Mouse (Mus musculus) spleen, adult 2 months (tissue): ENCODE data around the gene Cpm. TPM values are rescaled to one million over a fixed set of nuclear protein-coding genes. Genes with fewer than 3 reads are reported as not detected.

ENCODE experiments used
- DNase-seq, 2 experiments: peaks; one replicate each; pipeline versions ENCODE4 v3.0.0 to v3.0.0-alpha.2; 2012 to 2021; ENCODE audit warnings: low spot score in 2 of 2, low read depth in 1 of 2
- H3K27ac ChIP-seq: fragments of 200-500 bp; 2 replicates; pipeline ENCODE4 v1.5.1; 2012; ENCODE audit warnings: low read length, inconsistent platforms; ENCODE audit not compliant: insufficient read depth
- H3K27me3 ChIP-seq: fragments of 200-500 bp; 2 replicates; pipeline ENCODE4 v1.6.1; 2012; ENCODE audit warnings: mild to moderate bottlenecking, moderate library complexity, low read length, inconsistent platforms; ENCODE audit not compliant: control insufficient read depth, insufficient read depth
- H3K36me3 ChIP-seq: fragments of 200-500 bp; 2 replicates; pipeline ENCODE4 v1.6.1; 2012; ENCODE audit warnings: mild to moderate bottlenecking, low read length, inconsistent platforms; ENCODE audit not compliant: control insufficient read depth, insufficient read depth
- H3K4me1 ChIP-seq: fragments of 200-500 bp; 2 replicates; pipeline ENCODE4 v1.6.1; 2011; ENCODE audit warnings: inconsistent platforms; ENCODE audit not compliant: control insufficient read depth, insufficient read depth, insufficient read length
- H3K4me3 ChIP-seq: fragments of 200-500 bp; 2 replicates; pipeline ENCODE4 v1.5.1; 2011; ENCODE audit warnings: mild to moderate bottlenecking, inconsistent platforms; ENCODE audit not compliant: insufficient read depth, insufficient read length; ENCODE audit errors: extremely low read depth
- CTCF ChIP-seq: fragments of 200-500 bp; IDR thresholded peaks from 2 replicates; pipeline ENCODE4 v1.5.1; 2011; ENCODE audit warnings: mild to moderate bottlenecking, inconsistent platforms; ENCODE audit not compliant: insufficient read depth, insufficient read length, insufficient replicate concordance; ENCODE audit errors: extremely low read depth
- POLR2A ChIP-seq: fragments of 200-500 bp; IDR thresholded peaks from 2 replicates; pipeline ENCODE4 v1.6.1; 2011; ENCODE audit warnings: low read depth, low read length, inconsistent platforms
- WGBS: fragments of 180-500 bp; shearing (Covaris S2); methylation state at CpG from one replicate; pipeline ENCODE4 v1.1.7; 2018; 5-methylcytosine and 5-hydroxymethylcytosine counted together
- polyA plus RNA-seq: library from polyadenylated mRNA; depleted of rRNA; stranded (reverse); fragments of >200 nt; gene quantifications from 2 replicates; pipeline ENCODE4 v1.2.3, GENCODE M21; 2012; rRNA removed

Gene Cpm
- polyA plus RNA-seq: 10.1 and 19.0 TPM in 2 replicates

DNA sequence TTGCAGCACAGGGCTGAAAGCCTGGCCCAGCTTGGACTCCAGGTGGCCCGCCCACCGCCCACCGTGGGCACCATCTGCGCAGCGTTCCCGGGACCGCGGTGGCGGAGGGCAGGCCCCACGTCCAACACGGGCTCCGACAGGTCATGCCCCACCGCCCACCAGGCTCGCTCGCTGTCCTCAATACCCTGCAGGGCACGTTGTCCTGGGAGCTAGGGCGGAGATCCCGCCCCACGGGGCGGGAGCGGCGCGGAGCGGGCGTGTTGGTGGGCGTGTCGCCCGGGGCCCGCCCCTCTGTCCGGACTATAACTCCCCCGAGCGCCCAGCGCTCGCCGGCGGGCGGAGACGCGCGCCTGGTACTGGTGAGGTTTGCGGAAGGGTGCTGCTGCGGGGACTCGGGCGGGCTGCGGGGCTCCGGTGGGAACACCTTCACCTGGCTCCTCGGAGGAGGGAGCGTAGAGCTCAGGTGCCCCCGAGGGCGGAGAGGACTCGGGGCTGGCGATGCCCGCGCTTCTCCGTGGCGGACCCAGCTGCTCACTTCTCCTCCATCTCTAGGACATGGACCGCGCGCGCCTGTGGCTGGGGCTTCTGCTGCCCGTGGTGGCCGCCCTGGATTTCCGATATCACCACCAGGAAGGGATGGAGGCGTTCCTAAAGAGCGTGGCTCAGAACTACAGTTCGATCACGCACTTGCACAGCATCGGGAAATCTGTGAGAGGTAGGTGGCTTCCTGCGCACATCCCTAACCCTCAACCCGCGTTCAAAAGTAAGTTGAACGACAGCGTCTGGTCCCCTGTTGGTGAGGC is at the start of gene Cpm:
Gene Cpm, plus strand, starts transcription at position 332 of the 803 bp plus-strand sequence.
- WGBS: under 1% methylated on average over 72 of the region's 73 CpGs
- Histone ChIP-seq H3K4me1 (peaks cover 16% of the 10 kb centered on the region), H3K36me3 (peaks cover 1% of the 10 kb centered on the region; the same call in 1 of the 2 replicates), H3K27me3 (no peaks in the 10 kb centered on the region), H3K4me3 (peak within 1 kb of the TSS; percentile 89), H3K27ac (peak within 1 kb of the TSS; percentile 77)
- DNase-seq: peak; percentile 56 to 85
- TF ChIP-seq CTCF (no peak), POLR2A (peak; percentile 99)

DNA sequence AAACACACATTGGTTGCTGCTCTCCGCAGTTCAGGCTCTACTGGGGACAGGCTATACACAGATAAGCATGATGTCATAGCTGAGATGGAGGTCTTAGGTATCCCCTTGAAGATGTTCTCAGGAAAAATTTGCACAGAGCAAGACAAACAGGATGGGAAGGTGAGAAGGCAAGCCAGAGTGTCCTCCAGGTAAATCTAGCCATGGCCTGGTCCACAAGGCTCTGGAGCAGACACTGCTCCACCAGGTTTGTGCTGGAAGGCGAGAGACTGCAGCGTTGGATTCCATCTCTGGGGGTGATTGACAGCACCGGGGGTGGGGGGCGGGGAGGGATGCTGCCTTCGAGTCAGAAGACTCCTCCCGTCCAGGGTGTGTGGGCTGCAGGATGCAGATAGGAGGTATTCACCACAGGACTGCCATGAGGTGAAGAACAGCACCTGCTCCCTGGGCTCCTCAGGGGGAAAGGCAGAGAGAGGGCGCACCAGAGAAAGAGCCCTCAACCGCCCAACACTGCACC is 49.5 kb upstream of the Cpm start:
- Histone ChIP-seq H3K27me3 (no peaks in the 10 kb centered on the region), H3K4me3 (no peak overlapping the region), H3K27ac (no peak overlapping the region), H3K4me1 (no peaks in the 10 kb centered on the region), H3K36me3 (no peaks in the 10 kb centered on the region)
- TF ChIP-seq CTCF (no peak), POLR2A (no peak)
- DNase-seq: no peak
- WGBS: 71% methylated on average over 9 of the region's 9 CpGs

DNA sequence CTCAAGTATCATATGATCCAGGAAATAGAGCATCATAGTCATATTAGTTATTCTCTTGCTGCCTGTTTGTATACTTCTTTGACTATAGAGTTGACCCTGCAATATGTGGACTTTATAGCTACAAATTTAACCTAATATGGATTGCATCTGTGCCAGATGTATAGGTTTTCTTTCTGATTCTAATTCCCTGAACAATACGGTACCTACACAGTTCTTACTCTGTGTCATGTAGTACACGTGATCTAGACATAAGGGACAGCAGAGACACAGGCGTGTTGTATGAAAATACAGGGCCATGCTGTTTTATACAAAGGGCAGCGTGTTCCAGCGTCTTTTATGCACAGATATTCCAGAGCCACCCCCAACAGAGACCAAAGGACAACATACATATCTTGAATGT is 48.9 kb upstream of the Cpm start:
- H3K4me3 ChIP-seq: no peak overlapping the region
- H3K27me3 ChIP-seq: no peaks in the 10 kb centered on the region
- no peak for TF ChIP-seq POLR2A
- no peak for TF ChIP-seq CTCF
- DNase-seq: no peak
- no peaks in the 10 kb centered on the region for H3K36me3 ChIP-seq
- H3K27ac ChIP-seq: no peak overlapping the region
- 96% methylated on average over 5 of the region's 5 CpGs for WGBS
- no peaks in the 10 kb centered on the region for H3K4me1 ChIP-seq

DNA sequence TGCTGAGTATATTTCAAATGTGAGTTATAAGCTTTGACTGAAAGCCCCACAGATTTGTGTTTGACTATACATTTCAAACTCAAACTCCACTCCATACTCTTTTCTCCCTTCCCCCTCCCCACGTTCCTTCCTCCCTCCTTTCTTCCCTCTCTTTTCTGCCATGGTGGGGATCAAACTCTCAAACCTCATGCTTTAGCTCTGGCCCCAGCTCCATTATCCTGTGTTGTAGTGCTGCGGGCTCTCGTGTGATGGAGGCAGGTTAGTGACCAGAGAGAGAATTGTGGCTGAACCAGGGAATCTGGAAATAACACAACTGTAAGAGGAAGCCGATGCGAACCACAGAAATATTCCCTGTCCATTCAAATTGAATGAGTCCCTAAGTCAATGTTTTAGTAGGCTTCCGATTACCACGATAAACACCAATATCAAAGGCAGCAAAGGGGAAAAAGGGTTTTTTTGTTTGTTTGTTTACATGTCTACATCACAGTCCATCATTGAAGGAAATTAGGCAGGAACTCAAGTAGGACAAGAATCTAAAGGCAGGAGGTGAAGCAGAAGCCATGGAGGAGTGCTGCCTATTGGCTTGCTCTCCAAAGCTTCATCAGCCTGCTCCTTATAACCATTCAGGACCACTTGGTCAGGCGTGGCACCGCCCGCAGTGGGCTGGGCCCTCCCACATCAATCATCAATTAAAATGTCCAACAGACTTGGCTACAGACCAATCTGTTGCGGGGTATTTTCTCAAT is 48.1 kb upstream of the Cpm start:
- H3K27ac ChIP-seq: no peak overlapping the region
- no peak overlapping the region for H3K4me3 ChIP-seq
- 93% methylated on average over 11 of the region's 11 CpGs for WGBS
- TF ChIP-seq POLR2A (no peak), CTCF (no peak)
- H3K27me3 ChIP-seq: no peaks in the 10 kb centered on the region
- no peak for DNase-seq
- no peaks in the 10 kb centered on the region for H3K36me3 ChIP-seq
- H3K4me1 ChIP-seq: no peaks in the 10 kb centered on the region

DNA sequence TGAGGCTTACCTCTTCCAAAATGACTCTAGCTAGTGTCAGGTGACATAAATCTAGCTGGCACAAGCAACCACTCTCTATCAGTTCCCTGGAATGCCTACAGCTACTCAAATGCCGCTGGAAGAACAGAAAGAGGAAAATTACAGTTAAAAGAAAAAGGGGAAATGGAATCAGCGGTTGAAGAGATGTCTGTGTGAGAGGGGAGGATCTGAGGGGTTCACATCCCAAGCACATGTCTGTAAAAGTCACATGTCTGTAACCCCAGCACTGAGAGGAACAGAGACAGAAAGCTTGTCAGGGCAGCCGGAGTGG is 47.6 kb upstream of the Cpm start:
- DNase-seq: no peak
- Histone ChIP-seq H3K27ac (no peak overlapping the region), H3K4me1 (no peaks in the 10 kb centered on the region), H3K4me3 (no peak overlapping the region), H3K36me3 (no peaks in the 10 kb centered on the region), H3K27me3 (no peaks in the 10 kb centered on the region)
- TF ChIP-seq CTCF (no peak), POLR2A (no peak)
- 82% methylated on average over 3 of the region's 3 CpGs for WGBS

DNA sequence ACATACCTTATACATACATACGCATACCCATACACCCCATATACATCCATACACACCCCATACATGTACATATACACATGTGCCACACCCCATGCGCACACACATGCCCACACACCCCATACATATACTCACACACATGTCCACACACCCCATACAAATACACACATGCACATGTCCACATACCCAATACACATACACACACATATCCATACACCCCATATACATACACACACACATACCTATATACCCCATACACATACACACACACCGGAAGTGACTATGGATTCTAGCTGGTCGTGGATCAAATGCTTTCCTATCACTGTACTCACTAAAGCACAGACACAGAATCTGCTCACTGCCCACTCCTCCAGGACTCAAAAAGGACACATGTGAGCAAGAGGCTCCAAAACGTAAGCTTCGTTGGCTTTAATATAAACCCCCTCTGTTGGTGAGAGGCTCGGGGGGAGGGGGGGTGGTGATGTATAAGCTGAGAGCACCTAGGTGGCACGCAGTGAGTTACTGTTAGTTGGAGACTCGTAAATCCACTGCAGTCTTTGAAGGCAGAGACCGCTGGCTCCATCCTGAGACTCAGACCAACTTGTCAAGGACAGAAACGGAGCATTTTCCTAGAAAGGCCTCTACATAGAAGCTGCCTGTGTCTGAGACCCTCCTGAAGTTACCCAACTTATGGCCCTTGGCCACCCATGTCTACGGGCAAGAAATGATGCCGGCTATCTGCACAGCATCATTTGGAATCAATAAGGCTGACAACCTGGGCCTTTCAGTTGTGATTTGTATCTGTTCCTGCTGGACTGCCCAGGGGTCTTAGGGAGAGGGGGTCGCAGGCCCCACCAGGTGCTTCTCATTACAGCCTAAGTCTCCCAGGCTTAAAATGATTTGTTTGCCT is 45.9 kb upstream of the Cpm start:
- H3K4me1 ChIP-seq: no peaks in the 10 kb centered on the region
- H3K27ac ChIP-seq: no peak overlapping the region
- TF ChIP-seq CTCF (no peak), POLR2A (no peak)
- no peaks in the 10 kb centered on the region for H3K36me3 ChIP-seq
- H3K27me3 ChIP-seq: no peaks in the 10 kb centered on the region
- DNase-seq: no peak
- H3K4me3 ChIP-seq: no peak overlapping the region
- WGBS: 90% methylated on average over 14 of the region's 14 CpGs
